Mouse (Mus musculus): ENCODE data around the gene Edn1.

DNA sequence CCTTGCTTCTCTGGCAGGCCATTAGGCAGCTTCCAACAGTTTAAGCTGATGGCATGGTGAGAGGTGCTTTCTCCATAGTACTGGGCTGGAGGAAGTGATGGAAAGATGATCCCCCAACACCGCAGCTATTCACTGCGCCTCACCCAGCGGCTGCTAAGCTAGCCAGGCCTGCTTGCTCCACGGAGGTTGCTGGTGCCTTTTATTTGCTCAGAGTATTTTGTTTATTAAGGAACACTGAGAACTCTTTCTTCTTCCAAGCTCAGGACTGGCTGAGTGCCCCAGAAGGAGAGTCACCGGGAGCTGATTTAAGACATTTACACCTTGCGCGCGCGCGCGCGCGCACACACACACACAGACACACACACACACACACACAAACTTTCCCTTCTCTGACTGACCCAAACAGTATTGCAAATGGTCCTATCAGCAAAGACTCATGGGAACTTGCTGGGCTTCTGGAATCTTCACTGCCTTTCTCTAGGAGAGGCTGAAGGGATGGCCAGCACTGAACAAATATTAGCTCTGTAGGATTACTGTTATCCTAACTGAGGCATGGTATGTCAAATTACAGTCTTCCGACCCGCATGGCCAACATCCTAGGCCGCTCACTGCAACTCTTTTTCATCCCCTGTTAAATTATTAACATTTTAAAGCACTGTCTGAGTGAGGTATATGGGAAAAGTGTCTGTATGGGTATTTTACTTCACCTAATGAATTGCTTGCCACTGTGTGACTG lies 7.3 kb downstream of the Edn1 start:
- no peak for TF ChIP-seq CTCF (IDR thresholded peaks at IDR 0.05)
- no peak for TF ChIP-seq EP300 (IDR thresholded peaks at IDR 0.05)
